Mouse (Mus musculus): ENCODE data around the gene Strbp.
"Not testable (repeated sequence)": the region's sequence is repeated elsewhere in the genome, so short reads cannot be mapped to it uniquely, and the experiment has no call there.

Gene Strbp

GRCm38 (mm10) chr2:37529397-37529796, 174.3 kb downstream of the Strbp start:
- CTCF ChIA-PET = interaction anchor here (0.6 kb wide), 1 partner anchor 159 kb away, joined by 20 read pairs; no protein-coding TSS in a partner anchor

- CTCF ChIA-PET = no interaction called here
Measured at GRCm38 (mm10) chr2:37527587-37527986, 176.1 kb downstream of the Strbp start.

- CTCF ChIA-PET = no interaction called here
Measured at GRCm38 (mm10) chr2:37519286-37519640, 184.4 kb downstream of the Strbp start.

GRCm38 (mm10) chr2:37518561-37519285, 184.9 kb downstream of the Strbp start:
- CTCF ChIA-PET = no interaction called here

GRCm38 (mm10) chr2:37516922-37517462, 186.7 kb downstream of the Strbp start:
- CTCF ChIA-PET = no interaction called here

GRCm38 (mm10) chr2:37516030-37516710, 187.5 kb downstream of the Strbp start, which contains the start of gene Gpr21:
Gene Gpr21, plus strand, starts transcription at chr2:37516332.
- CTCF ChIA-PET = interaction anchor here (0.6 kb wide), 1 partner anchor 283 kb away, joined by 3 read pairs; no protein-coding TSS in a partner anchor

GRCm38 (mm10) chr2:37511134-37511901, 192.3 kb downstream of the Strbp start:
- CTCF ChIA-PET = interaction anchor here (0.7 kb wide), 1 partner anchor 65 kb away, joined by 12 read pairs; no protein-coding TSS in a partner anchor

GRCm38 (mm10) chr2:37505856-37506255, 197.8 kb downstream of the Strbp start:
- CTCF ChIA-PET = not testable (repeated sequence)

GRCm38 (mm10) chr2:37497321-37497720, 206.3 kb downstream of the Strbp start:
- CTCF ChIA-PET = no interaction called here

GRCm38 (mm10) chr2:37488956-37489355, 214.7 kb downstream of the Strbp start:
- CTCF ChIA-PET = no interaction called here

- CTCF ChIA-PET = no interaction called here
Measured at GRCm38 (mm10) chr2:37486408-37486807, 217.3 kb downstream of the Strbp start.

GRCm38 (mm10) chr2:37485370-37485769, 218.3 kb downstream of the Strbp start:
- CTCF ChIA-PET = no interaction called here

GRCm38 (mm10) chr2:37484165-37484564, 219.5 kb downstream of the Strbp start:
- CTCF ChIA-PET = interaction anchor here (0.7 kb wide), 3 partner anchors 100 to 527 kb away, joined by 3 to 4 read pairs (median 4); no protein-coding TSS in a partner anchor

GRCm38 (mm10) chr2:37480039-37480438, 223.6 kb downstream of the Strbp start:
- CTCF ChIA-PET = no interaction called here

- CTCF ChIA-PET = no interaction called here
Measured at GRCm38 (mm10) chr2:37479559-37479958, 224.1 kb downstream of the Strbp start.

- CTCF ChIA-PET = no interaction called here
Measured at GRCm38 (mm10) chr2:37466266-37466665, 237.4 kb downstream of the Strbp start.

- CTCF ChIA-PET = interaction anchor here (0.7 kb wide), 1 partner anchor 43 kb away, joined by 3 read pairs; no protein-coding TSS in a partner anchor
Measured at GRCm38 (mm10) chr2:37460707-37461106, 243.0 kb downstream of the Strbp start.

- CTCF ChIA-PET = no interaction called here
Measured at GRCm38 (mm10) chr2:37452376-37452760, 251.3 kb downstream of the Strbp start.

GRCm38 (mm10) chr2:37451667-37452375, 251.8 kb downstream of the Strbp start:
- CTCF ChIA-PET = no interaction called here

- CTCF ChIA-PET = no interaction called here
Measured at GRCm38 (mm10) chr2:37442611-37443591, 260.8 kb downstream of the Strbp start, which contains the start of the genes Zbtb26, Zbtb6 and Rabgap1. Gene Zbtb26, minus strand, starts transcription at chr2:37443135. Gene Zbtb6, minus strand, starts transcription at chr2:37443171. Gene Rabgap1, plus strand, starts transcription at chr2:37443279.

Data from spleen, embryonic (tissue).